Mouse (Mus musculus): ENCODE results near the gene Map4k3. TPM values are rescaled to one million over a fixed set of nuclear protein-coding genes. Genes with fewer than 3 reads are reported as not detected.

The Map4k3 gene
- polyA plus RNA-seq, 1 experiment from 2014 or later = 36.4 TPM

DNA sequence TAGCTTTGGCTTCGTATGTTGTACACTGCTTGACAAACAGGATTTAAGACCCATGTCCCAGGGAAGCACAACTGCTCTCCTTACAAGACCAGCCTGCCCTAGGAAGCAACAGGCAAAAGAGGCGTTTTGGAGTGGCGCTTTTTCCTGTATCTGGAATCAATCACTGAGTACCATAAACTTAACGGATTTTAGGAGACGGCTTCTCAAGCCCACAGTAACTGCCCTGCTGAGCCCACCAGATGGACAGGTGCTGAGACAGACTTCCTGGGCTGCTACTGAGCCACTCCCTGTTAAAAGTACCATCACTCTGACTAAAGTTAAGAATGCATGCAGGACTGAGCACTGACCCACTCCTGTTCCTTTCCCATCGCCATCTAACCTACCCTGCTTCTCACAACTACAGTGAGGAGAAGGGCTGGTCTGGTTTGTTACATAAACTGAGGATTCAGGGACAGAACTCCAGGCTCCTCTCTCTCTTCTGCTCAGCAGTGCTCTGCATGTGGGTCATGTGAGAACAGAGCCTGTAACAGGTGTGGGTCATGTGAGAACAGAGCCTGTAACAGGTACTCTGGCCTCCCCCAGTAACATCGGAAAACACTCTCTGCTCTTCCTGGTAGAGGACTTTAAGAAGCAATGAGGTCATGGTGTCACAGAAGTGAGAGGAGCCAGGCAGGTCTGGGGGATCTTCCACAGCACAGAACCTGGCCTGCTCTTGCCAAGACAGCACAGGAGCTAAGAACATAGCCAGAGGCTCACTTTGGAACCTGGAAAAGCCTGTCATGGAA is 65.3 kb downstream of the Map4k3 start:
- Histone ChIP-seq H3K27me3 (no peaks in the 10 kb centered on the region), H3K36me3 (no peaks in the 10 kb centered on the region), H3K27ac (no peak overlapping the region), H3K9ac (no peak overlapping the region), H3K4me1 (peaks cover 12% of the 10 kb centered on the region; the same call in 1 of the 2 replicates), H3K4me3 (no peak overlapping the region), H3K4me2 (replicated peaks) (no peak overlapping the region), H3K9me3 (replicated peaks) (no peaks in the 10 kb centered on the region)
- WGBS = 80% methylated on average over 7 of the region's 7 CpGs
- ATAC-seq (ENCODE audit: low FRiP score) = no peak

DNA sequence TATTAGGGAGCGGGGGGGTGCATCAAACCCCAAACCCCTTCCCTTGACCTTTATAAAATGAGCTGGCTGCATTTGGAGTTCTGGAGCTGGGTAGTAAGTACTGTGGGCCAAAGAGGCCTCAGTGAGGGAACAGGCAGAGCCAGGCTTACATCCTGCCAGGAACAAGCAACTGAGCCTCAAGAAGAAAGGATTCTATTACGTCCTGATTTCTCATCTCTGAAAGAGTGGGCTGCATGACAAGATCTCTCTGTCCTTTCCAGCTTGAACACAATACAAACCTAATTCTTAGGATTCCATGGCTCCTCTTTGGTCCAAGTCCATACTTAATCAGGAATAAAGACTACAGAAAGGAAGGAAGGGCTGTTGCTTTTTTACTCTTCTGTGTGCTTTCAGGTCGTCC is 66.4 kb downstream of the Map4k3 start:
- 80% methylated on average over 3 of the region's 3 CpGs for WGBS
- H3K27ac ChIP-seq = no peak overlapping the region

GRCm38 (mm10) chr17:80660707-80661380 is 67.4 kb downstream of the Map4k3 start:
- no peaks in the 10 kb centered on the region for H3K27me3 ChIP-seq
- no peaks in the 10 kb centered on the region for H3K36me3 ChIP-seq
- peaks cover 12% of the 10 kb centered on the region; the same call in 1 of the 2 replicates for H3K4me1 ChIP-seq
- 71% methylated on average over 15 of the region's 15 CpGs for WGBS
- H3K4me2 ChIP-seq (replicated peaks) = no peak overlapping the region
- peak; percentile 38; the same call in 1 of the 2 replicates for ATAC-seq (ENCODE audit: low FRiP score)
- H3K27ac ChIP-seq = peak overlapping the region; percentile 40; the same call in 1 of the 2 replicates
- no peaks in the 10 kb centered on the region for H3K9me3 ChIP-seq (replicated peaks)
- no peak overlapping the region for H3K9ac ChIP-seq
- no peak overlapping the region for H3K4me3 ChIP-seq

More for the DNA sequence above, 66.4 kb downstream of the Map4k3 start:
- no peak overlapping the region for H3K4me2 ChIP-seq (replicated peaks)
- H3K4me3 ChIP-seq = no peak overlapping the region
- no peaks in the 10 kb centered on the region for H3K36me3 ChIP-seq
- no peaks in the 10 kb centered on the region for H3K9me3 ChIP-seq (replicated peaks)
- no peak overlapping the region for H3K9ac ChIP-seq
- no peaks in the 10 kb centered on the region for H3K27me3 ChIP-seq
- ATAC-seq (ENCODE audit: low FRiP score) = no peak
- H3K4me1 ChIP-seq = peaks cover 12% of the 10 kb centered on the region; the same call in 1 of the 2 replicates

DNA sequence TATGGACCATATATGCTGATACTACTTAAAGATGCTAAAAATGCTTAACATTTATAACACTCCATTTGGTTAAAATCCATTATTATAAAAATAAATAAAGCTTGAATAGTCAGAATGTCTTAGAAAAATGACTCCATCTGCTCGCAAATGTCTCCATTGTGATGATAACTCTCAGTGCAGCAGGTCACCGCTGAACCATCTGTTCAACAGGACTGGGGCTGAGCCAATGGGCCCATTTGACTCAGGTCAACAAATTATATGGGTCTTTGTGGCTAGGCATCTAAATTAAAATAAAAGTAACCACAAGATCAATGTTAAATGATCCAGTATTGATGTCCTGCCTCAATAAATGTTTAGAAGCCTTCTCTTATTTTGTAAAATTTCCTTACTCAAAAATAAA is 68.1 kb downstream of the Map4k3 start:
- Histone ChIP-seq H3K9me3 (replicated peaks) (no peaks in the 10 kb centered on the region), H3K27ac (no peak overlapping the region), H3K9ac (no peak overlapping the region), H3K4me1 (peaks cover 12% of the 10 kb centered on the region; the same call in 1 of the 2 replicates), H3K36me3 (peaks cover 3% of the 10 kb centered on the region; the same call in 1 of the 2 replicates), H3K27me3 (no peaks in the 10 kb centered on the region), H3K4me2 (replicated peaks) (no peak overlapping the region), H3K4me3 (no peak overlapping the region)
- ATAC-seq (ENCODE audit: low FRiP score) = no peak
- 45% methylated on average over 2 of the region's 2 CpGs for WGBS

DNA sequence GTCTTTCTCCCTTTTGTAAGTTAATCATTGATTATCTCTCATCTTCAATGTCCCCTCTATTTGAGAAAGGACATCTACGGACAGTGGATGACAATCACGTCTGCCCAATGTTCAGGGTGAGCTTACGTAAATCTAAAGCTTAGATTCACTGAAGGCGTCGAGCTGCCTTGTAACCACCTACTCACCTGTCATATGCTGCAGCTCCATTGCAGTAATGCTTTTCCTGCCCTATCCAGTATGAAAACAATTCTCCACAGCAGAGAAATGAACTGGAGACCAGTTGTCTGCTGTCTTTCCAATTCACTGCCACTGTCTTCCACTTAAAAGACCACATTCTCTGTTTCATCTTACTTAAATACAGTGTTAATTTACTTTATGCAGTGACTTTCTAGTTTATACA is 68.5 kb downstream of the Map4k3 start:
- Histone ChIP-seq H3K4me3 (no peak overlapping the region), H3K27ac (0 out of 2 replicates have a peak overlapping the region, but pooled peaks have one; percentile 26), H3K27me3 (no peaks in the 10 kb centered on the region), H3K4me2 (replicated peaks) (no peak overlapping the region), H3K36me3 (peaks cover 8% of the 10 kb centered on the region; the same call in 1 of the 2 replicates), H3K9ac (no peak overlapping the region), H3K9me3 (replicated peaks) (no peaks in the 10 kb centered on the region), H3K4me1 (peaks cover 12% of the 10 kb centered on the region; the same call in 1 of the 2 replicates)
- no peak for ATAC-seq (ENCODE audit: low FRiP score)
- 83% methylated on average over 5 of the region's 5 CpGs for WGBS

GRCm38 (mm10) chr17:80654323-80654722 is 74.0 kb downstream of the Map4k3 start:
- peaks cover 16% of the 10 kb centered on the region for H3K36me3 ChIP-seq
- no peaks in the 10 kb centered on the region for H3K4me1 ChIP-seq
- no peak overlapping the region for H3K9ac ChIP-seq
- ATAC-seq (ENCODE audit: low FRiP score) = no peak
- 92% methylated on average over 3 of the region's 3 CpGs for WGBS
- H3K9me3 ChIP-seq (replicated peaks) = no peaks in the 10 kb centered on the region
- no peak overlapping the region for H3K27ac ChIP-seq
- no peak overlapping the region for H3K4me2 ChIP-seq (replicated peaks)
- no peaks in the 10 kb centered on the region for H3K27me3 ChIP-seq
- H3K4me3 ChIP-seq = no peak overlapping the region

DNA sequence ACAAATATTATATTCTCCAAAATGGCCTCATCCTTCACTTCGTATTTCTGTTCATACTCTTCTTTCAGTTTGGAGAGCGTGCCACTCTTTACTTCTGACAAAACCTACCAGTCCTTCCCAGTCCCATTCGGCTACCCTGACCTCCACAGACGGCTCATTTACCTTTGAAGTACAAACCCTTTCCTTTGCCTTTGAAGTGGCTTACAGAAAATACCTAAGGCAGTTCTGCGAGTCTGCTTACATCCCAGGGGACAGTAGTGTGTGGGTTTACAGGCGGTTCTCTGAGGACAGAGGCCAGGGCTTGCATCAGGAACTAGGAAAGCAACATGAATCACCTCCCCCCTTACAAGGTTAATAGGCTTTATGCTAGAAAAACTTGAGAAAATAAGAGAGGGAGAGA is 75.5 kb downstream of the Map4k3 start:
- whole genome bisulfite sequencing = 66% methylated on average over 6 of the region's 6 CpGs
- no peak overlapping the region for H3K4me2 ChIP-seq (replicated peaks)
- no peak overlapping the region for H3K27ac ChIP-seq
- no peaks in the 10 kb centered on the region for H3K4me1 ChIP-seq
- no peaks in the 10 kb centered on the region for H3K9me3 ChIP-seq (replicated peaks)
- no peak overlapping the region for H3K9ac ChIP-seq
- H3K36me3 ChIP-seq = peaks cover 27% of the 10 kb centered on the region
- no peaks in the 10 kb centered on the region for H3K27me3 ChIP-seq
- H3K4me3 ChIP-seq = no peak overlapping the region
- ATAC-seq (ENCODE audit: low FRiP score) = no peak

DNA sequence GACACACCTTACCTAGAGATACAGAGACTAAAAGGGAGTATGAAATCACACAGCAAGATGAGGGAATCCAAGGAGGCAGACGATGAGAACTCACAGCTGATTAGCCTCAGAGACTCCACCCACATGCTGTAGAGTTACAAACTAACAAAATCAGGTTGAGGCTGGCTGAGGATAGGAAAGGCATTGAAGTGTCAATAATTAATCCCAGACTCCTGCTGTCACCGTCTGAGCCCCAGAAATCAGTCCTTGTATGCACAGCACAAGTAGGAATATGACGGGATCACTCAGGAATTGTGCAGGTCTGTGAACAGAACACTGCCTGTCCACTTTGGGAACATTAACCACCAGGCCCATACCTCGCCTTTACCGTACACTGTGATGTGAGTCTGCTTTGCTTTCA is 81.4 kb downstream of the Map4k3 start:
- 79% methylated on average over 5 of the region's 5 CpGs for WGBS
- Histone ChIP-seq H3K27me3 (no peaks in the 10 kb centered on the region), H3K9me3 (replicated peaks) (no peaks in the 10 kb centered on the region), H3K9ac (no peak overlapping the region), H3K4me3 (no peak overlapping the region), H3K4me1 (no peaks in the 10 kb centered on the region), H3K4me2 (replicated peaks) (no peak overlapping the region), H3K27ac (no peak overlapping the region), H3K36me3 (peaks cover 47% of the 10 kb centered on the region)
- no peak for ATAC-seq (ENCODE audit: low FRiP score)

- no peak overlapping the region for H3K9ac ChIP-seq
- H3K4me1 ChIP-seq = no peaks in the 10 kb centered on the region
- H3K4me3 ChIP-seq = no peak overlapping the region
- H3K4me2 ChIP-seq (replicated peaks) = no peak overlapping the region
- H3K27me3 ChIP-seq = no peaks in the 10 kb centered on the region
- H3K27ac ChIP-seq = no peak overlapping the region
- ATAC-seq (ENCODE audit: low FRiP score) = no peak
- 87% methylated on average over 6 of the region's 6 CpGs for WGBS
- peaks cover 47% of the 10 kb centered on the region for H3K36me3 ChIP-seq
- H3K9me3 ChIP-seq (replicated peaks) = no peaks in the 10 kb centered on the region
Observed at GRCm38 (mm10) chr17:80646131-80646530, 82.2 kb downstream of the Map4k3 start.

- no peak overlapping the region for H3K4me3 ChIP-seq
- no peak for ATAC-seq (ENCODE audit: low FRiP score)
- no peak overlapping the region for H3K9ac ChIP-seq
- H3K36me3 ChIP-seq = peaks cover 47% of the 10 kb centered on the region
- no peak overlapping the region for H3K4me2 ChIP-seq (replicated peaks)
- H3K27me3 ChIP-seq = no peaks in the 10 kb centered on the region
- H3K27ac ChIP-seq = no peak overlapping the region
- H3K9me3 ChIP-seq (replicated peaks) = no peaks in the 10 kb centered on the region
- no peaks in the 10 kb centered on the region for H3K4me1 ChIP-seq
- 95% methylated on average over 5 of the region's 8 CpGs for WGBS
Observed at GRCm38 (mm10) chr17:80645694-80646034, 82.6 kb downstream of the Map4k3 start.

DNA sequence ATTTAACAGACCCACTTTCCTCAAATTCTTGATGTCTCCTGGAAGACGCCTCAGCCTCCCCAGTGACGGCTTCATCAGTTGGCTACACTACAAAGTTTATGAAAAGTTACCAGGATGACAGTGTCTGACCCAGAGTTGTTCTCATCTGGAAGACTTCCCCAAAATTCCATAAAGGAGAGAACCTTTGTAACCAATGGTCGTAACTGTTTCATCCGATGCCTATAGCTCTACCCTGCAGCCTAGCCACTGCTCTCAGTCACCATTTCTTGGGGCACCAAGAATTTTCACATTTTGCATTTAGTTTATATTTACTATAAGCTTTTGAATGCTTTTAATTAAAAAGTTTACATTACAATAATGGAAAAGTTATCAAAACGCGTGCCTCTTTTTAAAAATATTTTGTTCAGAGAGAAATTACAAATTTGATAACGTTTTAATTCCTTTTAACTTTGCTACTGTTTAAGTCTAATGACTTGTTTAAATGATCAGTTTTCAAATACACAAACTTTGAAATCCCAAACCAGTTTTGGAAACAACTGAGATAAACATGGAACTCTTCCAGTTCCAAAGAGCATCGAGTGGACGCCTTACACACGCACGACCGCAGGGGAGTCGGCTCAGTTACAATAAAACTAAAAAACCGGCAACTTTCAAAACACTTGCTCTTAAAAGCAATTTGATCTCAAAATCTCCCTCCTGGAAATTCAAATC is 83.1 kb downstream of the Map4k3 start:
- ATAC-seq (ENCODE audit: low FRiP score) = no peak
- Histone ChIP-seq H3K4me1 (no peaks in the 10 kb centered on the region), H3K4me3 (no peak overlapping the region), H3K9me3 (replicated peaks) (no peaks in the 10 kb centered on the region), H3K9ac (no peak overlapping the region), H3K27me3 (no peaks in the 10 kb centered on the region), H3K36me3 (peaks cover 47% of the 10 kb centered on the region), H3K4me2 (replicated peaks) (no peak overlapping the region), H3K27ac (no peak overlapping the region)
- WGBS = 94% methylated on average over 14 of the region's 14 CpGs

- H3K36me3 ChIP-seq = peaks cover 45% of the 10 kb centered on the region
- no peaks in the 10 kb centered on the region for H3K27me3 ChIP-seq
- 72% methylated on average over 13 of the region's 13 CpGs for WGBS
- H3K27ac ChIP-seq = no peak overlapping the region
- no peaks in the 10 kb centered on the region for H3K9me3 ChIP-seq (replicated peaks)
- H3K4me2 ChIP-seq (replicated peaks) = no peak overlapping the region
- no peak overlapping the region for H3K4me3 ChIP-seq
- no peak for ATAC-seq (ENCODE audit: low FRiP score)
- H3K9ac ChIP-seq = no peak overlapping the region
- no peaks in the 10 kb centered on the region for H3K4me1 ChIP-seq
Observed at GRCm38 (mm10) chr17:80644567-80644966, 83.7 kb downstream of the Map4k3 start.

Data from hindbrain, embryonic 12.5 days (tissue).